Mouse (Mus musculus): ENCODE measurements around the gene Rngtt. TPM values are rescaled to one million over a fixed set of nuclear protein-coding genes. Genes with fewer than 3 reads are reported as not detected.

Gene Rngtt
- polyA plus RNA-seq (2012) = 5.6 and 6.1 TPM in 2 replicates

GRCm38 (mm10) chr4:33309764-33310757 is at the start of gene Rngtt:
Gene Rngtt (plus strand): TSS chr4:33310311.

DNA sequence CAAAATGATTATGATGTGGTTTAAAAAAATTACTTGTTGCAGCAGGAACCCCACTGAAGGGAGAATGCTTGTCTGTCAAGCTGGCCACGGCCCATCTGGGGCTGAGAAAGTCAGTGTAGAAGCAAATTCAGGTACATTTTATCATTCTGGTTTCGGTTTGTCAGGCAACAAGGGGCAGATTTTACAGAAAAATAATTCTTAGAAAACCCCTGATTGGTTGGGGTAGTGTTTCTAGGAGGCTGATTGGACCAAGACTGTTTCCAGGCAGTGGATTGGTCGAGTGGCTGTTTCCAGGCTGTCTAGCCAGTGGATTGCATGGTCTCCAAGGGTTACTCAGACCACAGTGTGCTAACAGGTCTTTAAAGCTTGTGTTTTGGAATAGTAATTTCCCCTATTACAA is 20.1 kb upstream of the Rngtt start, which contains the start of gene Pnrc1:
Gene Pnrc1, minus strand, starts transcription at position 162 of the 400 bp plus-strand sequence.

Other genes starting within 250 kb of the Rngtt start
- gene Gabrr2, start 247.3 kb upstream of the Rngtt start, polyA plus RNA-seq (2012) = 0.06 and 0.10 TPM in 2 replicates
- not detected in 2 replicates for gene Gabrr1, start 177.8 kb upstream of the Rngtt start, polyA plus RNA-seq (2012)
- gene Pm20d2, start 120.6 kb upstream of the Rngtt start, polyA plus RNA-seq (2012) = 1.1 and 1.7 TPM in 2 replicates
- gene Srsf12, start 101.3 kb upstream of the Rngtt start, polyA plus RNA-seq (2012) = 0.02 and 0.11 TPM in 2 replicates
- 440 and 541 TPM in 2 replicates for gene Pnrc1, start 20.1 kb upstream of the Rngtt start, polyA plus RNA-seq (2012)